Mouse (Mus musculus) v-Abl transformed pro-B cells (cell line): ENCODE measurements at regions not wholly inside any gene's neighbourhood (a gene's known extent, or its start where the extent isn't known, plus 50 kb on each side); places are given as distances from the start of the nearest gene placed in this dataset.

Experiments used
- in situ Hi-C, 2 experiments: fragments of 400-800 bp; cut with MboI; formaldehyde crosslinking; loops; one replicate each; pipeline ENCODE4 v1.15.1; 2025; ENCODE audit not compliant: unreplicated experiment in 2 of 2

- in situ Hi-C loops: no loop called here
Measured at GRCm38 (mm10) chr17:9774740-9775629, 105.5 kb upstream of the Pabpc6 start.

GRCm38 (mm10) chr17:9773744-9774143, 104.2 kb upstream of the Pabpc6 start:
- in situ Hi-C loops: no loop called here

- in situ Hi-C loops: no loop called here
Measured at GRCm38 (mm10) chr17:9768275-9768674, 98.8 kb upstream of the Pabpc6 start.

- in situ Hi-C loops: no loop called here
Measured at GRCm38 (mm10) chr17:9765680-9766250, 96.2 kb upstream of the Pabpc6 start.

- in situ Hi-C loops: no loop called here
Measured at GRCm38 (mm10) chr17:9764701-9765359, 95.3 kb upstream of the Pabpc6 start.

- in situ Hi-C loops: no loop called here
Measured at GRCm38 (mm10) chr17:9764041-9764606, 94.6 kb upstream of the Pabpc6 start.

GRCm38 (mm10) chr17:9763110-9763509, 93.6 kb upstream of the Pabpc6 start:
- in situ Hi-C loops: no loop called here

- in situ Hi-C loops: no loop called here
Measured at GRCm38 (mm10) chr17:9762436-9762835, 92.9 kb upstream of the Pabpc6 start.

- in situ Hi-C loops: no loop called here
Measured at GRCm38 (mm10) chr17:9760706-9761059, 91.2 kb upstream of the Pabpc6 start.

GRCm38 (mm10) chr17:9760026-9760705, 90.6 kb upstream of the Pabpc6 start:
- in situ Hi-C loops: no loop called here

- in situ Hi-C loops: loop anchor here (5.0 kb wide), 2 partner anchors 553 to 558 kb away; partner anchors contain the start of gene Qk (in 1 of the 2)
Measured at GRCm38 (mm10) chr17:9759421-9759852, 89.9 kb upstream of the Pabpc6 start.

- in situ Hi-C loops: loop anchor here (5.0 kb wide), 2 partner anchors 555 to 560 kb away; partner anchors contain the start of gene Qk (in 1 of the 2)
Measured at GRCm38 (mm10) chr17:9757725-9758251, 88.3 kb upstream of the Pabpc6 start.

- in situ Hi-C loops: loop anchor here (5.0 kb wide), 2 partner anchors 556 to 561 kb away; partner anchors contain the start of gene Qk (in 1 of the 2)
Measured at GRCm38 (mm10) chr17:9756675-9757074, 87.2 kb upstream of the Pabpc6 start.

- in situ Hi-C loops: loop anchor here (5.0 kb wide), 2 partner anchors 556 to 561 kb away; partner anchors contain the start of gene Qk (in 1 of the 2)
Measured at GRCm38 (mm10) chr17:9756196-9756595, 86.7 kb upstream of the Pabpc6 start.

GRCm38 (mm10) chr17:9755576-9755975, 86.1 kb upstream of the Pabpc6 start:
- in situ Hi-C loops: loop anchor here (5.0 kb wide), 2 partner anchors 557 to 562 kb away; partner anchors contain the start of gene Qk (in 1 of the 2)

- in situ Hi-C loops: loop anchor here (5.0 kb wide), 2 partner anchors 557 to 562 kb away; partner anchors contain the start of gene Qk (in 1 of the 2)
Measured at GRCm38 (mm10) chr17:9754884-9755405, 85.4 kb upstream of the Pabpc6 start.

GRCm38 (mm10) chr17:9752848-9753247, 83.3 kb upstream of the Pabpc6 start:
- in situ Hi-C loops: no loop called here

GRCm38 (mm10) chr17:9751348-9752170, 82.0 kb upstream of the Pabpc6 start:
- in situ Hi-C loops: no loop called here

- in situ Hi-C loops: no loop called here
Measured at GRCm38 (mm10) chr17:9750046-9750445, 80.5 kb upstream of the Pabpc6 start.
